Mouse (Mus musculus) heart, embryonic 12.5 days (tissue): ENCODE measurements at regions not wholly inside any gene's neighbourhood (a gene's known extent, or its start where the extent isn't known, plus 50 kb on each side); places are given as distances from the start of the nearest gene placed in this dataset.

Source experiments
- ATAC-seq: fragments of 200-750 bp; cut with Nextera tagmentation; 2 replicates; pipeline ENCODE4 v1.8.0; 2017; ENCODE audit warnings: moderate TSS enrichment, moderate library complexity; ENCODE audit not compliant: insufficient number of reproducible peaks, low FRiP score
- H3K27ac ChIP-seq: fragments of 300-500 bp; sonication (generic); 2 replicates; pipeline ENCODE4 v1.5.1; 2016; ENCODE audit warnings: mild to moderate bottlenecking, moderate library complexity; ENCODE audit not compliant: poor library complexity, severe bottlenecking
- H3K27me3 ChIP-seq: fragments of 300-500 bp; sonication (generic); replicated peaks from 2 replicates; pipeline ENCODE4 v1.6.1; 2016; ENCODE audit warnings: mild to moderate bottlenecking, moderate library complexity
- H3K36me3 ChIP-seq: fragments of 300-500 bp; sonication (generic); 2 replicates; pipeline ENCODE4 v1.6.1; 2016; ENCODE audit warnings: mild to moderate bottlenecking, moderate library complexity
- H3K4me1 ChIP-seq: fragments of 300-500 bp; sonication (generic); replicated peaks from 2 replicates; pipeline ENCODE4 v1.6.1; 2016; ENCODE audit warnings: mild to moderate bottlenecking
- H3K4me2 ChIP-seq: fragments of 300-500 bp; sonication (generic); 2 replicates; pipeline ENCODE4 v1.6.1; 2016; ENCODE audit warnings: mild to moderate bottlenecking, moderate library complexity
- H3K4me3 ChIP-seq: fragments of 300-500 bp; sonication (generic); 2 replicates; pipeline ENCODE4 v1.5.1; 2016; ENCODE audit warnings: mild to moderate bottlenecking
- H3K9ac ChIP-seq: fragments of 300-500 bp; sonication (generic); 2 replicates; pipeline ENCODE4 v1.6.1; 2016; ENCODE audit warnings: mild to moderate bottlenecking, moderate library complexity
- H3K9me3 ChIP-seq: fragments of 300-500 bp; sonication (generic); replicated peaks from 2 replicates; pipeline ENCODE4 v1.6.1; 2016; ENCODE audit warnings: mild to moderate bottlenecking, moderate library complexity
- WGBS: fragments of 180-500 bp; shearing (Covaris S2); methylation state at CpG from one replicate; pipeline ENCODE4 v1.1.7; 2016; 5-methylcytosine and 5-hydroxymethylcytosine counted together

GRCm38 (mm10) chr9:40617676-40618062 is 52.7 kb upstream of the Gm21915 start:
- H3K4me1 ChIP-seq = peaks cover 16% of the 10 kb centered on the region
- H3K9me3 ChIP-seq = no peaks in the 10 kb centered on the region
- no peak for ATAC-seq
- H3K36me3 ChIP-seq = no peaks in the 10 kb centered on the region
- H3K4me2 ChIP-seq = peak overlapping the region; percentile 77
- H3K27ac ChIP-seq = no peak overlapping the region
- peak overlapping the region; percentile 45 for H3K4me3 ChIP-seq
- 40% methylated on average over 10 of the region's 10 CpGs for WGBS
- peaks cover 14% of the 10 kb centered on the region for H3K27me3 ChIP-seq
- H3K9ac ChIP-seq = 0 out of 2 replicates have a peak overlapping the region, but pooled peaks have one; percentile 28

- Histone ChIP-seq H3K9me3 (no peaks in the 10 kb centered on the region), H3K27ac (no peak overlapping the region), H3K9ac (peak overlapping the region; percentile 28; the same call in 1 of the 2 replicates), H3K27me3 (peaks cover 14% of the 10 kb centered on the region), H3K36me3 (no peaks in the 10 kb centered on the region), H3K4me3 (peak overlapping the region; percentile 45), H3K4me1 (peaks cover 16% of the 10 kb centered on the region), H3K4me2 (peak overlapping the region; percentile 77)
- 0 out of 2 replicates have a peak, but pooled peaks have one; percentile 22 for ATAC-seq
- 4% methylated on average over 20 of the region's 20 CpGs for WGBS
Measured at GRCm38 (mm10) chr9:40617036-40617675, 53.3 kb upstream of the Gm21915 start.

GRCm38 (mm10) chr9:40616426-40617035 is 53.9 kb upstream of the Gm21915 start:
- 5% methylated on average over 11 of the region's 11 CpGs for WGBS
- Histone ChIP-seq H3K4me1 (peaks cover 16% of the 10 kb centered on the region), H3K9ac (peak overlapping the region; percentile 13; the same call in 1 of the 2 replicates), H3K27me3 (peaks cover 14% of the 10 kb centered on the region), H3K4me2 (peak overlapping the region; percentile 77), H3K9me3 (peaks cover 6% of the 10 kb centered on the region; the same call in 1 of the 2 replicates), H3K27ac (no peak overlapping the region), H3K36me3 (no peaks in the 10 kb centered on the region), H3K4me3 (peak overlapping the region; percentile 45)
- ATAC-seq = peak; percentile 61; the same call in 1 of the 2 replicates

GRCm38 (mm10) chr9:40615891-40616290 is 54.5 kb upstream of the Gm21915 start:
- no peak overlapping the region for H3K4me2 ChIP-seq
- H3K27ac ChIP-seq = no peak overlapping the region
- H3K9ac ChIP-seq = no peak overlapping the region

GRCm38 (mm10) chr9:40614071-40614470 is 56.3 kb upstream of the Gm21915 start:
- H3K9me3 ChIP-seq = peaks cover 6% of the 10 kb centered on the region; the same call in 1 of the 2 replicates
- H3K27me3 ChIP-seq = peaks cover 9% of the 10 kb centered on the region
- no peak for ATAC-seq
- no peak overlapping the region for H3K4me3 ChIP-seq
- no peak overlapping the region for H3K9ac ChIP-seq
- H3K4me2 ChIP-seq = no peak overlapping the region
- H3K4me1 ChIP-seq = peaks cover 16% of the 10 kb centered on the region
- H3K36me3 ChIP-seq = no peaks in the 10 kb centered on the region
- H3K27ac ChIP-seq = no peak overlapping the region
- WGBS = 54% methylated on average over 5 of the region's 5 CpGs

More at GRCm38 (mm10) chr9:40615891-40616290, 54.5 kb upstream of the Gm21915 start:
- H3K4me1 ChIP-seq = peaks cover 16% of the 10 kb centered on the region
- ATAC-seq = no peak
- H3K27me3 ChIP-seq = peaks cover 14% of the 10 kb centered on the region
- peaks cover 6% of the 10 kb centered on the region; the same call in 1 of the 2 replicates for H3K9me3 ChIP-seq
- H3K36me3 ChIP-seq = no peaks in the 10 kb centered on the region
- WGBS = 36% methylated on average over 8 of the region's 8 CpGs
- no peak overlapping the region for H3K4me3 ChIP-seq

- no peaks in the 10 kb centered on the region for H3K36me3 ChIP-seq
- no peak overlapping the region for H3K27ac ChIP-seq
- H3K4me2 ChIP-seq = no peak overlapping the region
- 79% methylated on average over 4 of the region's 4 CpGs for whole genome bisulfite sequencing
- H3K9ac ChIP-seq = no peak overlapping the region
- H3K27me3 ChIP-seq = 0 out of 2 replicates have a peak, but pooled peaks cover 3% of the 10 kb centered on the region
- H3K4me1 ChIP-seq = peaks cover 16% of the 10 kb centered on the region
- peaks cover 6% of the 10 kb centered on the region; the same call in 1 of the 2 replicates for H3K9me3 ChIP-seq
- H3K4me3 ChIP-seq = no peak overlapping the region
- no peak for ATAC-seq
Measured at GRCm38 (mm10) chr9:40613182-40613581, 57.2 kb upstream of the Gm21915 start.

GRCm38 (mm10) chr9:40612755-40613154 is 57.7 kb upstream of the Gm21915 start:
- Histone ChIP-seq H3K4me1 (peaks cover 15% of the 10 kb centered on the region), H3K9me3 (peaks cover 6% of the 10 kb centered on the region; the same call in 1 of the 2 replicates), H3K27me3 (0 out of 2 replicates have a peak, but pooled peaks cover 1% of the 10 kb centered on the region), H3K36me3 (no peaks in the 10 kb centered on the region), H3K9ac (no peak overlapping the region), H3K4me3 (no peak overlapping the region), H3K27ac (no peak overlapping the region), H3K4me2 (no peak overlapping the region)
- WGBS = 91% methylated on average over 1 of the region's 1 CpGs
- ATAC-seq = no peak

GRCm38 (mm10) chr9:40612312-40612711 is 58.1 kb upstream of the Gm21915 start:
- H3K4me1 ChIP-seq = peaks cover 12% of the 10 kb centered on the region
- no peaks in the 10 kb centered on the region for H3K36me3 ChIP-seq
- no peaks in the 10 kb centered on the region for H3K27me3 ChIP-seq
- H3K4me3 ChIP-seq = no peak overlapping the region
- WGBS = 78% methylated on average over 4 of the region's 4 CpGs
- no peak overlapping the region for H3K9ac ChIP-seq
- no peak for ATAC-seq
- H3K27ac ChIP-seq = no peak overlapping the region
- peaks cover 6% of the 10 kb centered on the region; the same call in 1 of the 2 replicates for H3K9me3 ChIP-seq
- H3K4me2 ChIP-seq = no peak overlapping the region

GRCm38 (mm10) chr9:40611626-40612025 is 58.8 kb upstream of the Gm21915 start:
- H3K4me1 ChIP-seq = peaks cover 5% of the 10 kb centered on the region
- H3K27ac ChIP-seq = no peak overlapping the region
- no peak overlapping the region for H3K4me2 ChIP-seq
- H3K9ac ChIP-seq = no peak overlapping the region
- no peaks in the 10 kb centered on the region for H3K36me3 ChIP-seq
- no peak overlapping the region for H3K4me3 ChIP-seq
- no peaks in the 10 kb centered on the region for H3K27me3 ChIP-seq
- H3K9me3 ChIP-seq = peaks cover 6% of the 10 kb centered on the region; the same call in 1 of the 2 replicates
- WGBS = 73% methylated on average over 3 of the region's 3 CpGs
- no peak for ATAC-seq

- ATAC-seq = no peak
- Histone ChIP-seq H3K4me2 (no peak overlapping the region), H3K9ac (no peak overlapping the region), H3K4me1 (no peaks in the 10 kb centered on the region), H3K27ac (no peak overlapping the region), H3K27me3 (no peaks in the 10 kb centered on the region), H3K9me3 (peaks cover 6% of the 10 kb centered on the region; the same call in 1 of the 2 replicates), H3K4me3 (no peak overlapping the region), H3K36me3 (no peaks in the 10 kb centered on the region)
- WGBS = 82% methylated on average over 14 of the region's 14 CpGs
Measured at GRCm38 (mm10) chr9:40608596-40608995, 61.8 kb upstream of the Gm21915 start.

GRCm38 (mm10) chr9:40607941-40608340 is 62.5 kb upstream of the Gm21915 start:
- Histone ChIP-seq H3K36me3 (no peaks in the 10 kb centered on the region), H3K27ac (no peak overlapping the region), H3K27me3 (no peaks in the 10 kb centered on the region), H3K9ac (no peak overlapping the region), H3K9me3 (peaks cover 6% of the 10 kb centered on the region; the same call in 1 of the 2 replicates), H3K4me2 (no peak overlapping the region), H3K4me1 (no peaks in the 10 kb centered on the region), H3K4me3 (no peak overlapping the region)
- ATAC-seq = no peak
- WGBS = 90% methylated on average over 18 of the region's 18 CpGs
